Mouse (Mus musculus): ENCODE results near the gene Dnm2. TPM values are rescaled to one million over a fixed set of nuclear protein-coding genes. Genes with fewer than 3 reads are reported as not detected.

Dnm2 gene
- polyA plus RNA-seq, 1 experiment = 92.2 TPM

GRCm38 (mm10) chr9:21432066-21432465 is 7.4 kb downstream of the Dnm2 start:
- no peak for DNase-seq (ENCODE audit: low read depth)
- no peak for TF ChIP-seq CTCF (IDR thresholded peaks at IDR 0.05; ENCODE audit: borderline replicate concordance, extremely low read depth, insufficient read depth, insufficient read length)
- TF ChIP-seq POLR2A (IDR thresholded peaks at IDR 0.05; ENCODE audit: borderline replicate concordance, extremely low read depth, insufficient read depth, insufficient read length, poor library complexity, severe bottlenecking) = no peak

GRCm38 (mm10) chr9:21433766-21434165 is 9.1 kb downstream of the Dnm2 start:
- DNase-seq (ENCODE audit: low read depth) = no peak
- TF ChIP-seq CTCF (IDR thresholded peaks at IDR 0.05; ENCODE audit: borderline replicate concordance, extremely low read depth, insufficient read depth, insufficient read length) (no peak; the same call in 1 of the 2 replicates), POLR2A (IDR thresholded peaks at IDR 0.05; ENCODE audit: borderline replicate concordance, extremely low read depth, insufficient read depth, insufficient read length, poor library complexity, severe bottlenecking) (no peak)

GRCm38 (mm10) chr9:21434410-21434809 is 9.7 kb downstream of the Dnm2 start:
- no peak for TF ChIP-seq POLR2A (IDR thresholded peaks at IDR 0.05; ENCODE audit: borderline replicate concordance, extremely low read depth, insufficient read depth, insufficient read length, poor library complexity, severe bottlenecking)
- TF ChIP-seq CTCF (IDR thresholded peaks at IDR 0.05; ENCODE audit: borderline replicate concordance, extremely low read depth, insufficient read depth, insufficient read length) = no peak
- DNase-seq (ENCODE audit: low read depth) = no peak

DNA sequence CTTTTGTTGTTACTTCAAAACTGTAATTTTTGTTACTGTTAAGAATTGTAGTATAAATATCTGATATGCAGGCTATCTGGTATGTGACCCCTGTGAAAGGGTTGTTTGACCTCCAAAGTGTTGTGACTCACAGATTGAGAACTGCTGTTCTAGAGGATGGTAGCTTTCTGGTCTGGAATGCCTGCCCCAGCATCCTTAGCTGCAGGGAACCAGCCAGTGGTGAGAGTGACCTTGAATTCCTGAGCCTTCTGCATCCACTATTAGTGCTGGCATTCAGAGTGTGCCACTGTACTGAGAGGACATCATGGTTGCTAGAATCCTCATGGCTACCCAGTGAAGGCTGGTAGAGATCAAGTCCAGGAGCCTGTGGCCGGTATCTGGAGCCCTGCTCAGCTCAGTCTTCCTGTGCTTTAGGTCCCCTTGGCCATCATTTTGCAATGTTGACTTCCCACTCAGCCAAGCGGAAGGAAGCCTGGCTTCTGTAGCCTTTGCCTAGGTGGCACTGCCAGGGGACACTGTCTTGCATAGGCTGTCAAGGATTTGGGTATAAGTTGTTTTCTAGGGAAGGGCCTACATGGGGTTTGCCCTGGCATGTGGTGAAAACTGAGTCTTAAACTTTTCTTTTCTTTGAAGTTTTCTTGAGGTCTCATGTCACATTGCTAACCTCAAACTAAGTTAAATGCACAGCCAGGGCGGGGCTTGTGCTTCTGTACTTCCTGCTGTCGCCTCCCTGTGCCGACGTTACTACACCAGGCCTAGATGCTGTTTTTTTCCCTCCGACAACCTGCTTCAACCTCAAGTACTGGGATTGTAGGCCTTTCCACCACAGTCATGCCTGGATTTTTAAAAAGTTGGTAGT is 11.3 kb downstream of the Dnm2 start:
- TF ChIP-seq POLR2A (IDR thresholded peaks at IDR 0.05; ENCODE audit: borderline replicate concordance, extremely low read depth, insufficient read depth, insufficient read length, poor library complexity, severe bottlenecking) (no peak), CTCF (IDR thresholded peaks at IDR 0.05; ENCODE audit: borderline replicate concordance, extremely low read depth, insufficient read depth, insufficient read length) (no peak)
- DNase-seq (ENCODE audit: low read depth) = no peak

- no peak for DNase-seq (ENCODE audit: low read depth)
- TF ChIP-seq POLR2A (IDR thresholded peaks at IDR 0.05; ENCODE audit: borderline replicate concordance, extremely low read depth, insufficient read depth, insufficient read length, poor library complexity, severe bottlenecking) (no peak), CTCF (IDR thresholded peaks at IDR 0.05; ENCODE audit: borderline replicate concordance, extremely low read depth, insufficient read depth, insufficient read length) (no peak)
Observed at GRCm38 (mm10) chr9:21437577-21437976, 12.9 kb downstream of the Dnm2 start.

- peak; percentile 22 for DNase-seq (ENCODE audit: low read depth)
- TF ChIP-seq CTCF (IDR thresholded peaks at IDR 0.05; ENCODE audit: borderline replicate concordance, extremely low read depth, insufficient read depth, insufficient read length) (no peak), POLR2A (IDR thresholded peaks at IDR 0.05; ENCODE audit: borderline replicate concordance, extremely low read depth, insufficient read depth, insufficient read length, poor library complexity, severe bottlenecking) (no peak)
Observed at GRCm38 (mm10) chr9:21438219-21438618, 13.5 kb downstream of the Dnm2 start.

DNA sequence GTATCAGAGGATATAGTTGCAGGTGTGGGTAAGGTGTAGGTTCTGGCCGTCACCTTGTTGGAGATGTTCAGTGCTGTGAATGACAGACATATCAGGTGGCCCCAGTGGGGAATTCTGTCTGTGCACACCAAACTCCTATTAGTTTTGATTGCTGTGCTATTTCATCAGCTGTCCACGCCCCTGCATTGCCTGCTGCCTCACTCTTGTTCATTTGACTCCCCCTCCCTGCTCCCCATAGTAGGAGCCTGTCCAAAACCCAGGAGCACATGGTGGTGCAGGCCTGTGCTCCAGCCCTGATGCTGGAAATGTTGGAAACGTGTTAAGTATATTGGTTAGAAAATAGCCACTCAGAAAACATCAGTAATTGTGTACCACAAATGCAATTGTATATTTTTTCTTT is 14.7 kb downstream of the Dnm2 start:
- TF ChIP-seq CTCF (IDR thresholded peaks at IDR 0.05; ENCODE audit: borderline replicate concordance, extremely low read depth, insufficient read depth, insufficient read length) (no peak), POLR2A (IDR thresholded peaks at IDR 0.05; ENCODE audit: borderline replicate concordance, extremely low read depth, insufficient read depth, insufficient read length, poor library complexity, severe bottlenecking) (no peak)
- DNase-seq (ENCODE audit: low read depth) = no peak

GRCm38 (mm10) chr9:21439914-21440313 is 15.2 kb downstream of the Dnm2 start:
- no peak for TF ChIP-seq POLR2A (IDR thresholded peaks at IDR 0.05; ENCODE audit: borderline replicate concordance, extremely low read depth, insufficient read depth, insufficient read length, poor library complexity, severe bottlenecking)
- no peak for TF ChIP-seq CTCF (IDR thresholded peaks at IDR 0.05; ENCODE audit: borderline replicate concordance, extremely low read depth, insufficient read depth, insufficient read length)
- no peak for DNase-seq (ENCODE audit: low read depth)

DNA sequence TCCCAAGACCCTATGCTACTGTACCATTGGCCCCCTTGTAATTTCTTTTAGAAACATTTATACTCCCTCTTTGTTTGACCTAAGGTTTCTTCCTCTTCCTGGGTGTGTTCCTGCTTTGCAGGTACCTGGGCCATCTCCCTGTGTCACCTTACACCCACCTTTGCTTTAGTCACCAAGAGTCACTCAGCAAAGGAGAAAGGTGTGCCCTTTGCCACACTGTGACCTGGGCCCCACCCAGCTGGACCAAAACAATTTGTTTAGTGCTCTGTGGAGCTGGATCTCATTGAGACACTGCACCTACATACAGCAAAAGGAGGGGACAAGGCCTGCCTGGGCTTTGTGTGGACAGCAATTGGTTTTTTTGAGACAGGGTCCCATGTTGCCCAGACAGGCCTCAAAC is 15.7 kb downstream of the Dnm2 start:
- no peak for DNase-seq (ENCODE audit: low read depth)
- no peak for TF ChIP-seq CTCF (IDR thresholded peaks at IDR 0.05; ENCODE audit: borderline replicate concordance, extremely low read depth, insufficient read depth, insufficient read length)
- no peak for TF ChIP-seq POLR2A (IDR thresholded peaks at IDR 0.05; ENCODE audit: borderline replicate concordance, extremely low read depth, insufficient read depth, insufficient read length, poor library complexity, severe bottlenecking)

GRCm38 (mm10) chr9:21443853-21444252 is 19.1 kb downstream of the Dnm2 start:
- TF ChIP-seq CTCF (IDR thresholded peaks at IDR 0.05; ENCODE audit: borderline replicate concordance, extremely low read depth, insufficient read depth, insufficient read length) = no peak
- TF ChIP-seq POLR2A (IDR thresholded peaks at IDR 0.05; ENCODE audit: borderline replicate concordance, extremely low read depth, insufficient read depth, insufficient read length, poor library complexity, severe bottlenecking) = no peak

GRCm38 (mm10) chr9:21444574-21444973 is 19.9 kb downstream of the Dnm2 start:
- DNase-seq (ENCODE audit: low read depth) = no peak
- TF ChIP-seq POLR2A (IDR thresholded peaks at IDR 0.05; ENCODE audit: borderline replicate concordance, extremely low read depth, insufficient read depth, insufficient read length, poor library complexity, severe bottlenecking) (no peak), CTCF (IDR thresholded peaks at IDR 0.05; ENCODE audit: borderline replicate concordance, extremely low read depth, insufficient read depth, insufficient read length) (no peak)

More at GRCm38 (mm10) chr9:21443853-21444252, 19.1 kb downstream of the Dnm2 start:
- DNase-seq (ENCODE audit: low read depth) = no peak

Measured in brain, embryonic 14.5 days (tissue).